Mouse (Mus musculus): ENCODE results near the gene Cdh3.
A peak's percentile ranks its signal among the peaks of the same experiment; 100 is the strongest.
"Not testable (repeated sequence)": the region's sequence is repeated elsewhere in the genome, so short reads cannot be mapped to it uniquely, and the experiment has no call there.

The Cdh3 gene

GRCm38 (mm10) chr8:106570386-106570785 is 59.7 kb downstream of the Cdh3 start:
- Histone ChIP-seq H3K9me3 (ENCODE audit: low read length) (no peaks in the 10 kb centered on the region), H3K27me3 (ENCODE audit: insufficient read depth, low read length) (peaks cover 7% of the 10 kb centered on the region; the same call in 1 of the 2 replicates), H3K36me3 (ENCODE audit: insufficient read depth, low read length) (no peaks in the 10 kb centered on the region), H3K4me3 (replicated peaks; ENCODE audit: low read length) (no peak overlapping the region), H3K4me1 (replicated peaks; ENCODE audit: low read depth, low read length) (no peaks in the 10 kb centered on the region)
- no peak for TF ChIP-seq POU5F1 (IDR thresholded peaks at IDR 0.05; ENCODE audit: borderline replicate concordance, low read length)
- no peak for TF ChIP-seq NANOG (IDR thresholded peaks at IDR 0.05; ENCODE audit: borderline replicate concordance, low read length)
- TF ChIP-seq CTCF (conservative IDR thresholded peaks at IDR 0.05; ENCODE audit: low read length), result no peak

GRCm38 (mm10) chr8:106571551-106572172 is 61.0 kb downstream of the Cdh3 start:
- TF ChIP-seq NANOG (IDR thresholded peaks at IDR 0.05; ENCODE audit: borderline replicate concordance, low read length), result no peak
- TF ChIP-seq CTCF (conservative IDR thresholded peaks at IDR 0.05; ENCODE audit: low read length), result no peak
- TF ChIP-seq POU5F1 (IDR thresholded peaks at IDR 0.05; ENCODE audit: borderline replicate concordance, low read length), result no peak
- no peak overlapping the region for H3K4me3 ChIP-seq (replicated peaks; ENCODE audit: low read length)
- H3K9me3 ChIP-seq (ENCODE audit: low read length), result no peaks in the 10 kb centered on the region
- H3K4me1 ChIP-seq (replicated peaks; ENCODE audit: low read depth, low read length), result no peaks in the 10 kb centered on the region
- H3K36me3 ChIP-seq (ENCODE audit: insufficient read depth, low read length), result no peaks in the 10 kb centered on the region
- peaks cover 9% of the 10 kb centered on the region for H3K27me3 ChIP-seq (ENCODE audit: insufficient read depth, low read length)

DNA sequence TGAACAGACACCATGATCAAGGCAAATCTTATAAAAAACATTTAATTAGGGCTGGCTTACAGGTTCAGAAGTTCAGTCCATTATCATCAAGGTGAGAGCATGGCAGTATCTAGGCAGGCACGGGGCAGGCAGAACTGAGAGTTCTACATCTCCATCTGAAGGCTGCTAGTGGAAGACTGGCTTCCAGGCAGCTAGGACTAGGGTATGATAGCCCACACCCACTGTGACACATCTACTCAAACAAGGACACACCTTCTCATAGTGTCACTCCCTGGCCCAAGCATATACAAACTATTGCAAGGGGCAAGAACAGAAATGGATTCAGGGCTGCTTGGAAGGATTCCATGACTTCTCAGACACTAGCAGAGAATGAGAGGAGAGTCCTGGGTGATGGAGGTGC is 61.5 kb downstream of the Cdh3 start:
- not testable (repeated sequence) for H3K4me1 ChIP-seq (replicated peaks; ENCODE audit: low read depth, low read length); H3K27me3 ChIP-seq (ENCODE audit: insufficient read depth, low read length); H3K36me3 ChIP-seq (ENCODE audit: insufficient read depth, low read length); H3K4me3 ChIP-seq (replicated peaks; ENCODE audit: low read length); H3K9me3 ChIP-seq (ENCODE audit: low read length)

DNA sequence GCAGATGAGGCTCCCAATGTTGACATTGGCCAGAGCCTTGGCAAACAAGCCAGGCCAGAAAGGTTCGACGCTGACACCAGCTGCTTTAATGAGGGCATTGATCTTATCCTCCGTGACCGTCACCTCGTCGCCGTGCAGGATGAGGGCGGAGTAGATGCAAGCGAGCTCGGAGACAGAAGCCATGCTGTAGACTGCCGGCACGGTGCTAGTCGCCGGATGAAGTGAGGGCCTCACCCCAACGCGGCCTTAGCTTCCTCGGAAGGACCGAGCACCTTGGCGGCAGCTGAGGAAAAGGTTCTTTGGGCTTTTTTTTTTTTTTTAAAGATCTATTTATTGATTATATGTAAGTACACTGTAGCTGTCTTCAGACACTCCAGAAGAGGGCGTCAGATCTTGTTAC is 62.5 kb downstream of the Cdh3 start, which contains the start of gene Gm10073:
Gene Gm10073 (minus strand): TSS at position 294 of the 400 bp plus-strand sequence.
- H3K9me3 ChIP-seq (ENCODE audit: low read length); H3K36me3 ChIP-seq (ENCODE audit: insufficient read depth, low read length); H3K4me1 ChIP-seq (replicated peaks; ENCODE audit: low read depth, low read length); H3K27me3 ChIP-seq (ENCODE audit: insufficient read depth, low read length): not testable (repeated sequence)
- H3K4me3 ChIP-seq (replicated peaks; ENCODE audit: low read length), result peak within 1 kb of the TSS; percentile 45

GRCm38 (mm10) chr8:106574283-106574682 is 63.6 kb downstream of the Cdh3 start:
- no peak overlapping the region for H3K4me3 ChIP-seq (replicated peaks; ENCODE audit: low read length)
- peaks cover 11% of the 10 kb centered on the region for H3K4me1 ChIP-seq (replicated peaks; ENCODE audit: low read depth, low read length)
- TF ChIP-seq CTCF (conservative IDR thresholded peaks at IDR 0.05; ENCODE audit: low read length) (no peak), NANOG (IDR thresholded peaks at IDR 0.05; ENCODE audit: borderline replicate concordance, low read length) (no peak), POU5F1 (IDR thresholded peaks at IDR 0.05; ENCODE audit: borderline replicate concordance, low read length) (no peak)
- no peaks in the 10 kb centered on the region for H3K36me3 ChIP-seq (ENCODE audit: insufficient read depth, low read length)
- peaks cover 10% of the 10 kb centered on the region for H3K27me3 ChIP-seq (ENCODE audit: insufficient read depth, low read length)
- H3K9me3 ChIP-seq (ENCODE audit: low read length), result no peaks in the 10 kb centered on the region

GRCm38 (mm10) chr8:106576849-106577555 is 66.3 kb downstream of the Cdh3 start:
- Histone ChIP-seq H3K9me3 (ENCODE audit: low read length) (no peaks in the 10 kb centered on the region), H3K4me3 (replicated peaks; ENCODE audit: low read length) (no peak overlapping the region), H3K4me1 (replicated peaks; ENCODE audit: low read depth, low read length) (peaks cover 17% of the 10 kb centered on the region), H3K36me3 (ENCODE audit: insufficient read depth, low read length) (no peaks in the 10 kb centered on the region), H3K27me3 (ENCODE audit: insufficient read depth, low read length) (peaks cover 5% of the 10 kb centered on the region; the same call in 1 of the 2 replicates)
- TF ChIP-seq POU5F1 (IDR thresholded peaks at IDR 0.05; ENCODE audit: borderline replicate concordance, low read length), result no peak
- TF ChIP-seq CTCF (conservative IDR thresholded peaks at IDR 0.05; ENCODE audit: low read length), result no peak
- no peak for TF ChIP-seq NANOG (IDR thresholded peaks at IDR 0.05; ENCODE audit: borderline replicate concordance, low read length)

- Histone ChIP-seq H3K36me3 (ENCODE audit: insufficient read depth, low read length) (no peaks in the 10 kb centered on the region), H3K9me3 (ENCODE audit: low read length) (peaks cover 3% of the 10 kb centered on the region; the same call in 1 of the 2 replicates), H3K4me3 (replicated peaks; ENCODE audit: low read length) (no peak overlapping the region), H3K4me1 (replicated peaks; ENCODE audit: low read depth, low read length) (peaks cover 17% of the 10 kb centered on the region), H3K27me3 (ENCODE audit: insufficient read depth, low read length) (peaks cover 7% of the 10 kb centered on the region; the same call in 1 of the 2 replicates)
- TF ChIP-seq CTCF (conservative IDR thresholded peaks at IDR 0.05; ENCODE audit: low read length) (no peak), NANOG (IDR thresholded peaks at IDR 0.05; ENCODE audit: borderline replicate concordance, low read length) (no peak), POU5F1 (IDR thresholded peaks at IDR 0.05; ENCODE audit: borderline replicate concordance, low read length) (no peak)
Measured at GRCm38 (mm10) chr8:106579510-106579909, 68.8 kb downstream of the Cdh3 start.

DNA sequence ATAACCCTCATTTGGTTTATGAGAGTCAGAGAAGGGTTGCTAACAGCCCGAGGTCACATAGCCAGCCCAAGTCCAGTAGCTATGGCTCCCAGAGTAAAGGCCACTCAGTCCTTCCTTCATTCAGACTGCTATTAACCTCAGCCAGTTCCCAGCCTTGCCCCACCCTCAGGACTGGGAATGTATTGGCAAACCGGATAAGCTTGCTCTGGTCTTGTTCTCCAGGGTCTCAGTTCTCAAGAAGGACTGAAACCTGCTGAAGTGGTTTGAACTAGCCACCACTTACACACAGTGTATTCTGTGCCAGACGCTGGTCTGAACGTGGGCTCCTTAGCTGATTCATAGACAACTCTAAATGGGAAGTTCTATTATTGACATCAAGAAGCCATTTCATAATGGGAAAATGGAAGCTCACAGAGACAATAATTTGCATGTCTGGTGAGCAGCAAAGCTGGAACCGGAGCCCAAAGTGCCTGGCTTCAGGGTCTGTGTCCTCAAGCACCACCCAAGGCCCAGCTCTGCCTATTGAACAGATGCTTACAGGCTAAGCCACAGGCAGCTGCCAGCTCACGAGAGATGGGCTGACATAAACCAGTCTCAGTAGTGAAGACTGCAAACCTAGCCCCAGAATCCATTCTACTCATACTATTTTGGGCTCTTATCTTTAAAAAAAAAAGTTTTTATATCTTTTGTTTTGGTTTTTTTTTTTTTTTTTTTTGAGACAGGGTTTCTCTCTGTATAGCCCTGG is 70.8 kb downstream of the Cdh3 start:
- Histone ChIP-seq H3K36me3 (ENCODE audit: insufficient read depth, low read length) (no peaks in the 10 kb centered on the region), H3K4me3 (replicated peaks; ENCODE audit: low read length) (no peak overlapping the region), H3K9me3 (ENCODE audit: low read length) (peaks cover 3% of the 10 kb centered on the region; the same call in 1 of the 2 replicates), H3K4me1 (replicated peaks; ENCODE audit: low read depth, low read length) (peaks cover 27% of the 10 kb centered on the region), H3K27me3 (ENCODE audit: insufficient read depth, low read length) (peaks cover 7% of the 10 kb centered on the region; the same call in 1 of the 2 replicates)
- TF ChIP-seq NANOG (IDR thresholded peaks at IDR 0.05; ENCODE audit: borderline replicate concordance, low read length), result no peak
- no peak for TF ChIP-seq POU5F1 (IDR thresholded peaks at IDR 0.05; ENCODE audit: borderline replicate concordance, low read length)
- no peak for TF ChIP-seq CTCF (conservative IDR thresholded peaks at IDR 0.05; ENCODE audit: low read length)
